Mouse (Mus musculus): ENCODE data around the gene Epha3.

GRCm38 (mm10) chr16:63777811-63778210 lies 86.2 kb downstream of the Epha3 start:
- TF ChIP-seq GATA1 (IDR thresholded peaks at IDR 0.05; ENCODE audit: borderline replicate concordance, low read length) (no peak), FLI1 (IDR thresholded peaks at IDR 0.05; ENCODE audit: low read length) (no peak)
